Mouse (Mus musculus) CH12.LX (cell line): ENCODE measurements around the gene 1700001C02Rik.

Experiments
- CTCF ChIP-seq, 2 experiments: IDR thresholded peaks in 1 of 2; conservative IDR thresholded peaks in 1 of 2; 2 replicates each; pipeline ENCODE4 v1.5.1; 2011 to 2012; ENCODE audit warnings: low read depth in 2 of 2, low read length in 2 of 2, improper control_type of control experiment in 1 of 2, inconsistent platforms in 1 of 2, mild to moderate bottlenecking in 1 of 2, moderate library complexity in 1 of 2
- EP300 ChIP-seq: IDR thresholded peaks from 2 replicates; pipeline ENCODE4 v1.6.1; 2011; ENCODE audit warnings: low read length, improper control_type of control experiment
- KAT2A ChIP-seq: IDR thresholded peaks from 2 replicates; pipeline ENCODE4 v1.6.1; 2012; ENCODE audit warnings: low read length, improper control_type of control experiment, inconsistent platforms; ENCODE audit not compliant: insufficient replicate concordance
- POLR2A ChIP-seq: IDR thresholded peaks from 2 replicates; pipeline ENCODE4 v1.6.1; 2011; ENCODE audit warnings: low read depth, mild to moderate bottlenecking, improper control_type of control experiment, low read length
- SMC3 ChIP-seq: IDR thresholded peaks from 2 replicates; pipeline ENCODE4 v1.6.1; 2011; ENCODE audit warnings: low read depth, low read length, improper control_type of control experiment
- ZKSCAN1 ChIP-seq: IDR thresholded peaks from 2 replicates; pipeline ENCODE4 v1.6.1; 2012; ENCODE audit warnings: low read depth, inconsistent platforms, low read length, improper control_type of control experiment, borderline replicate concordance

- no peak for TF ChIP-seq POLR2A
- no peak for TF ChIP-seq ZKSCAN1
- no peak for TF ChIP-seq SMC3
- TF ChIP-seq EP300: no peak
- no peak for TF ChIP-seq CTCF (conservative IDR thresholded peaks at IDR 0.05 in 1 of 2, IDR thresholded peaks at IDR 0.05 in 1 of 2; ENCODE audit: low read depth in 2 of 2, low read length in 2 of 2)
- no peak for TF ChIP-seq KAT2A
Observed at GRCm38 (mm10) chr5:30466315-30466714, 468 bp downstream of the 1700001C02Rik start.
